Mouse (Mus musculus): Measurements from ENCODE around the gene Sugp2. TPM values are rescaled to one million over a fixed set of nuclear protein-coding genes. Genes with fewer than 3 reads are reported as not detected.
A peak's percentile ranks its signal among the peaks of the same experiment; 100 is the strongest.

Sugp2 gene
- polyA plus RNA-seq, 1 experiment, result 206 TPM

- TF ChIP-seq POLR2A (IDR thresholded peaks at IDR 0.05; ENCODE audit: control insufficient read depth, low read depth, low read length) (no peak), CTCF (IDR thresholded peaks at IDR 0.05; ENCODE audit: control insufficient read depth, insufficient read depth, insufficient replicate concordance, low read depth, low read length) (no peak)
- Histone ChIP-seq H3K36me3 (ENCODE audit: control insufficient read depth, insufficient read depth, low read length) (peaks cover 15% of the 10 kb centered on the region), H3K27ac (ENCODE audit: control insufficient read depth, insufficient read depth, low read depth, low read length) (no peak overlapping the region), H3K27me3 (ENCODE audit: control insufficient read depth, insufficient read depth, low read length) (no peaks in the 10 kb centered on the region), H3K4me1 (ENCODE audit: control insufficient read depth, insufficient read depth, low read length) (no peaks in the 10 kb centered on the region; the same call in 1 of the 2 replicates), H3K4me3 (ENCODE audit: control insufficient read depth, low read depth, low read length) (no peak overlapping the region)
These were observed 24.6 kb downstream of the Sugp2 start for GRCm38 (mm10) chr8:70258600-70258999.

GRCm38 (mm10) chr8:70259043-70259442, 25.0 kb downstream of the Sugp2 start:
- Histone ChIP-seq H3K36me3 (ENCODE audit: control insufficient read depth, insufficient read depth, low read length) (peaks cover 15% of the 10 kb centered on the region), H3K4me3 (ENCODE audit: control insufficient read depth, low read depth, low read length) (no peak overlapping the region), H3K4me1 (ENCODE audit: control insufficient read depth, insufficient read depth, low read length) (no peaks in the 10 kb centered on the region; the same call in 1 of the 2 replicates), H3K27ac (ENCODE audit: control insufficient read depth, insufficient read depth, low read depth, low read length) (no peak overlapping the region), H3K27me3 (ENCODE audit: control insufficient read depth, insufficient read depth, low read length) (no peaks in the 10 kb centered on the region)
- no peak for TF ChIP-seq CTCF (IDR thresholded peaks at IDR 0.05; ENCODE audit: control insufficient read depth, insufficient read depth, insufficient replicate concordance, low read depth, low read length)
- no peak for TF ChIP-seq POLR2A (IDR thresholded peaks at IDR 0.05; ENCODE audit: control insufficient read depth, low read depth, low read length)

- no peaks in the 10 kb centered on the region for H3K27me3 ChIP-seq (ENCODE audit: control insufficient read depth, insufficient read depth, low read length)
- peaks cover 2% of the 10 kb centered on the region for H3K36me3 ChIP-seq (ENCODE audit: control insufficient read depth, insufficient read depth, low read length)
- no peak overlapping the region for H3K4me3 ChIP-seq (ENCODE audit: control insufficient read depth, low read depth, low read length)
- TF ChIP-seq CTCF (IDR thresholded peaks at IDR 0.05; ENCODE audit: control insufficient read depth, insufficient read depth, insufficient replicate concordance, low read depth, low read length), result no peak
- no peak for TF ChIP-seq POLR2A (IDR thresholded peaks at IDR 0.05; ENCODE audit: control insufficient read depth, low read depth, low read length)
- no peak overlapping the region for H3K27ac ChIP-seq (ENCODE audit: control insufficient read depth, insufficient read depth, low read depth, low read length)
- peaks cover 3% of the 10 kb centered on the region for H3K4me1 ChIP-seq (ENCODE audit: control insufficient read depth, insufficient read depth, low read length)
These were observed 33.6 kb downstream of the Sugp2 start for GRCm38 (mm10) chr8:70267674-70268073.

- peaks cover 2% of the 10 kb centered on the region; the same call in 1 of the 2 replicates for H3K36me3 ChIP-seq (ENCODE audit: control insufficient read depth, insufficient read depth, low read length)
- no peak overlapping the region for H3K27ac ChIP-seq (ENCODE audit: control insufficient read depth, insufficient read depth, low read depth, low read length)
These were observed 34.3 kb downstream of the Sugp2 start for GRCm38 (mm10) chr8:70268311-70268710.

DNA sequence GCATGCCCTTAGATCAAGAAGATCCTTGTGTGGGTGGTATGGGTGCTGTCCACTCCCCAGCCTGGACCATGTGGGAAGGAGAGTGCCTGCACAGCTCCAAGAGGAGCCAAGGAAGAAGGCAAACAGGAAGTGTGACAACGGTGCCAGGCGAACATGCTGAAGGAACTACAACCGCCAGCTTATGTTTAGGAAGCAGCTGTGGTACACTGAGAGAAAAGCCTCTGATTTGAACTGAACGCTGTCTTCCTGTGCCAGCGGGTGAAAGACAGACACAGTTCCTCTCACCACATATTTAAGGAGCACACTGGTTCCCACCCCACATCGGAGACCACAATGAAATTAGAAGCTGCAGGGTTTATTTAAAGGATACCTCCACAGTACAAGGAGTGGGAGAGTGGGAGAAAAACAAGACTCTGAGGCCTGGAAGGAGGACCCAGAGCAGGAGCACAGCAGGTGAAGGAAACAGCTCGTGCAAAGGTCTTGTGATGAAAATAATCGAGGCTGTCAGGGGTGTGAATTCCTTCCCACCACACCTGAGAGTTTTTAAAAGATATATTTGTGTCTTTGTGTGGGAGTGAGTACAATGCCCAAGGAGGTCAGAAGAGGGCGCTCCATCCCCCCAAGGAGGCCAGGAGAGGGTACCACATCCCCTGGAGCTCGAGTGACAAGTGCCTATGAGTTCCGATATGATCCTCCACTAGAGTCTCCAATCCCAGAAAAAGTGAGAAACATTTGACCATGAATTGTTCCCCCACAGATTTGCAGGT, 35.0 kb downstream of the Sugp2 start:
- no peak overlapping the region for H3K4me3 ChIP-seq (ENCODE audit: control insufficient read depth, low read depth, low read length)
- TF ChIP-seq POLR2A (IDR thresholded peaks at IDR 0.05; ENCODE audit: control insufficient read depth, low read depth, low read length) (no peak), CTCF (IDR thresholded peaks at IDR 0.05; ENCODE audit: control insufficient read depth, insufficient read depth, insufficient replicate concordance, low read depth, low read length) (peak; percentile 22; the same call in 1 of the 2 replicates)
- H3K36me3 ChIP-seq (ENCODE audit: control insufficient read depth, insufficient read depth, low read length), result peaks cover 2% of the 10 kb centered on the region; the same call in 1 of the 2 replicates
- H3K27me3 ChIP-seq (ENCODE audit: control insufficient read depth, insufficient read depth, low read length), result no peaks in the 10 kb centered on the region
- H3K4me1 ChIP-seq (ENCODE audit: control insufficient read depth, insufficient read depth, low read length), result peaks cover 7% of the 10 kb centered on the region
- H3K27ac ChIP-seq (ENCODE audit: control insufficient read depth, insufficient read depth, low read depth, low read length), result no peak overlapping the region

More at GRCm38 (mm10) chr8:70268311-70268710, 34.3 kb downstream of the Sugp2 start:
- H3K27me3 ChIP-seq (ENCODE audit: control insufficient read depth, insufficient read depth, low read length), result no peaks in the 10 kb centered on the region
- no peak for TF ChIP-seq POLR2A (IDR thresholded peaks at IDR 0.05; ENCODE audit: control insufficient read depth, low read depth, low read length)
- no peak for TF ChIP-seq CTCF (IDR thresholded peaks at IDR 0.05; ENCODE audit: control insufficient read depth, insufficient read depth, insufficient replicate concordance, low read depth, low read length)
- no peak overlapping the region for H3K4me3 ChIP-seq (ENCODE audit: control insufficient read depth, low read depth, low read length)
- H3K4me1 ChIP-seq (ENCODE audit: control insufficient read depth, insufficient read depth, low read length), result peaks cover 4% of the 10 kb centered on the region

DNA sequence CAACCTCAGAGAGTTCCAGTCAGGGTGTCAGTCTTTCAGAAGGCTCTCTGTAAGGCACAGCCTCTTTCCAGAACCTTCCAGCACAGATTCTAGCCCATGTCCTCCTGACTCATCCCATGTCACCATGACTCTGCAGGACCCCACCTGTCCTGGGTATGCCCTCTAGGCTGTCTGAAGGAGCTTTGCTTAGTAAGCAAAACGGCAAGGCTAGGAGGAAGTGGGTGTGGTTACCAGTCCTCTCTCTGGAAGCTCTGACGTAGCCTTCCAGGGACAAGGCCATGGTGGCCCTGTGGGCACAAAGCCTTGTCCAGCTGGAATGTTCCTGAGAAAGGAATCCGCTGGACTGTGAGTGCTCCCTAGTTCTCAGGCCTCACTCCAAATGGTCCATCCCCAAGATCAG, 38.9 kb downstream of the Sugp2 start:
- Histone ChIP-seq H3K27me3 (ENCODE audit: control insufficient read depth, insufficient read depth, low read length) (no peaks in the 10 kb centered on the region), H3K4me3 (ENCODE audit: control insufficient read depth, low read depth, low read length) (peak overlapping the region; percentile 61), H3K4me1 (ENCODE audit: control insufficient read depth, insufficient read depth, low read length) (peaks cover 7% of the 10 kb centered on the region), H3K27ac (ENCODE audit: control insufficient read depth, insufficient read depth, low read depth, low read length) (no peak overlapping the region), H3K36me3 (ENCODE audit: control insufficient read depth, insufficient read depth, low read length) (no peaks in the 10 kb centered on the region)
- TF ChIP-seq POLR2A (IDR thresholded peaks at IDR 0.05; ENCODE audit: control insufficient read depth, low read depth, low read length) (no peak), CTCF (IDR thresholded peaks at IDR 0.05; ENCODE audit: control insufficient read depth, insufficient read depth, insufficient replicate concordance, low read depth, low read length) (no peak)

- no peak overlapping the region for H3K27ac ChIP-seq (ENCODE audit: control insufficient read depth, insufficient read depth, low read depth, low read length)
- TF ChIP-seq CTCF (IDR thresholded peaks at IDR 0.05; ENCODE audit: control insufficient read depth, insufficient read depth, insufficient replicate concordance, low read depth, low read length) (no peak), POLR2A (IDR thresholded peaks at IDR 0.05; ENCODE audit: control insufficient read depth, low read depth, low read length) (no peak)
- no peaks in the 10 kb centered on the region for H3K36me3 ChIP-seq (ENCODE audit: control insufficient read depth, insufficient read depth, low read length)
- H3K4me1 ChIP-seq (ENCODE audit: control insufficient read depth, insufficient read depth, low read length), result peaks cover 10% of the 10 kb centered on the region
- H3K4me3 ChIP-seq (ENCODE audit: control insufficient read depth, low read depth, low read length), result no peak overlapping the region
- no peaks in the 10 kb centered on the region for H3K27me3 ChIP-seq (ENCODE audit: control insufficient read depth, insufficient read depth, low read length)
These were observed 40.3 kb downstream of the Sugp2 start for GRCm38 (mm10) chr8:70274350-70274749.

All from testis, adult 2 months (tissue).